Mouse (Mus musculus) embryonic fibroblast, embryonic 13.5 days (primary cell): ENCODE data around the gene Shisa3.

Experiments used
- CTCF ChIP-seq: IDR thresholded peaks from 2 replicates; pipeline ENCODE4 v1.5.1; 2011; ENCODE audit warnings: mild to moderate bottlenecking, control low read depth, low read length, moderate library complexity, borderline replicate concordance; ENCODE audit not compliant: insufficient read depth
- POLR2A ChIP-seq: IDR thresholded peaks from 2 replicates; pipeline ENCODE4 v1.6.1; 2011; ENCODE audit warnings: low read depth, mild to moderate bottlenecking, control low read depth, low read length, moderate library complexity

DNA sequence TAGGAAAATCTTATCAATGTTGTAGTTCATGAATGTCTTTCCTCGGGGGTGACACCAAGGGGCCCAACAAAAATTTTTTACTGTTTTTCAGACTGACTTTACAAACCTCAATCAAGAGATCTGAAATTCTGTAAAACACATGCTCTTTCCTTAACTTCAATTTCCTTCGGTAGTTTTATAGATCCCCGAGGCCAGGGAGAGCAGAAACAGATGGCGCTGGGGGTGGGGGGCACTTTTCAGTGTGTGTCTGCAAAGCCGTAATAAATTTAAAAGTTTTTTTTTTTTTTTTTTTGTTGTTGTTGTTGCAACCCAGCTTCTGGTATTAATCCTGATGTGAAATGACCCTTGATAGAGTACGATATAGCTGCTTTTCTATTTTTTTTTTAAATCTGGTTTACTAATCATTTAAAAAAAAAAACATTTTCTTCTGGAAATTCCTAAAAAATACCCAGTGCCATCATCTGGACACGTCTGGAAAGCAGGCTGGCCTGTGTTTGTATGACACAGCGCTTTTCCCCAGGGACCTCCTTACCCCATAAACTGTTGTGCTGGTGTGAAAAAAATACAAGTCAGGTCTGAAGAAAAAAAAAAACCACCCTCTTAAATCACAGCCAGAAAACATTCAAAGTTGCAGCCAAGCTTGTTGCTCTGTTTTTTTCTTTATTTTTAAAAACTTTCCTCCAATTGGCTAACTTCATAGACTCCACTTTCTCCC is 33.9 kb downstream of the Shisa3 start:
- TF ChIP-seq CTCF: no peak
- TF ChIP-seq POLR2A: no peak
